Mouse (Mus musculus) neural tube, embryonic 12.5 days (tissue): Measurements from ENCODE around the gene Klrb1a. TPM values are rescaled to one million over a fixed set of nuclear protein-coding genes. Genes with fewer than 3 reads are reported as not detected.
"Not testable (repeated sequence)": the region's sequence is repeated elsewhere in the genome, so short reads cannot be mapped to it uniquely, and the experiment has no call there.

Source experiments
- ATAC-seq: fragments of 200-750 bp; cut with Nextera tagmentation; 2 replicates; pipeline ENCODE4 v1.8.0; 2017; ENCODE audit warnings: low read depth, mild to moderate bottlenecking, moderate TSS enrichment, moderate library complexity; ENCODE audit not compliant: low FRiP score
- H3K27ac ChIP-seq: fragments of 300-500 bp; sonication (generic); 2 replicates; pipeline ENCODE4 v1.5.1; 2016
- H3K27me3 ChIP-seq: fragments of 300-500 bp; sonication (generic); replicated peaks from 2 replicates; pipeline ENCODE4 v1.6.1; 2016; ENCODE audit warnings: mild to moderate bottlenecking
- H3K36me3 ChIP-seq: fragments of 300-500 bp; sonication (generic); 2 replicates; pipeline ENCODE4 v1.6.1; 2016; ENCODE audit warnings: mild to moderate bottlenecking
- H3K4me1 ChIP-seq: fragments of 300-500 bp; sonication (generic); 2 replicates; pipeline ENCODE4 v1.6.1; 2016
- H3K4me2 ChIP-seq: fragments of 300-500 bp; sonication (generic); replicated peaks from 2 replicates; pipeline ENCODE4 v1.6.1; 2016; ENCODE audit warnings: mild to moderate bottlenecking
- H3K4me3 ChIP-seq: fragments of 300-500 bp; sonication (generic); 2 replicates; pipeline ENCODE4 v1.5.1; 2016
- H3K9ac ChIP-seq: fragments of 300-500 bp; sonication (generic); 2 replicates; pipeline ENCODE4 v1.6.1; 2016; ENCODE audit warnings: mild to moderate bottlenecking
- H3K9me3 ChIP-seq: fragments of 300-500 bp; sonication (generic); 2 replicates; pipeline ENCODE4 v1.6.1; 2016; ENCODE audit warnings: mild to moderate bottlenecking
- WGBS: fragments of 180-500 bp; shearing (Covaris S2); methylation state at CpG from one replicate; pipeline ENCODE4 v1.1.7; 2016; 5-methylcytosine and 5-hydroxymethylcytosine counted together
- polyA plus RNA-seq: library from polyadenylated mRNA; unstranded; fragments of >200 nt; fragmentation: Nextera tagmentation; extraction: Ambion mirVana; gene quantifications from 2 replicates; pipeline ENCODE4 v1.2.1, GENCODE M21; 2016

Klrb1a gene
- polyA plus RNA-seq, result not detected in 2 replicates

DNA sequence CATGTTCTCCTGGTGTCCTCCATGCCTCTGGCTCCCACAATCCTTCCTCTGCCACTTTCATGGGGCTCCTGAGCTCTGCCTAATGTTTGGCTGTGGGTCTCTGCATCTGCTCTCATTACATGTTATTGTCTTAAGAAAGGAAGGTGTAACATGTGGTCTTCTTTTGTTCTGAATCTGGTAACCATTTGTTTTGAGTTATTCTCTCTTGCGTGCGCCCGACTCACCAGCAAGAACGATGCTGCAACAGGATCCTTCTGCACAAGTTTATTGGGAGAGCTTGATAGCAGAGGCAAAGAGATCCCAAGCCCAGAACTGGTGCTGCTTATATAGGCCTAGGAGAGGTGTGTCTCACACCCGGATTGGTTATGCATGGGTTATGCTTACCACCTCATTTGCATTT, at the start of gene Klrb1a:
Klrb1a (minus strand) TSS at position 101 of the 400 bp plus-strand sequence.
- not testable (repeated sequence) for H3K36me3 ChIP-seq, H3K27ac ChIP-seq, ATAC-seq, H3K4me3 ChIP-seq, H3K9ac ChIP-seq, H3K4me2 ChIP-seq, H3K27me3 ChIP-seq, H3K9me3 ChIP-seq, H3K4me1 ChIP-seq
- WGBS, result 96% methylated on average over 5 of the region's 5 CpGs

- Histone ChIP-seq H3K36me3 (no peaks in the 10 kb centered on the region), H3K4me2 (no peak overlapping the region), H3K4me3 (no peak overlapping the region), H3K27me3 (no peaks in the 10 kb centered on the region), H3K9me3 (no peaks in the 10 kb centered on the region), H3K9ac (no peak overlapping the region), H3K4me1 (no peaks in the 10 kb centered on the region), H3K27ac (no peak overlapping the region)
- ATAC-seq, result no peak
- 57% methylated on average over 4 of the region's 4 CpGs for WGBS
Observed at GRCm38 (mm10) chr6:128669936-128670335, 46.6 kb upstream of the Klrb1a start.

GRCm38 (mm10) chr6:128662206-128662605, 38.9 kb upstream of the Klrb1a start, which contains the start of gene Clec2h:
Clec2h (plus strand) TSS chr6:128662385.
- Histone ChIP-seq H3K9me3 (no peaks in the 10 kb centered on the region), H3K36me3 (no peaks in the 10 kb centered on the region), H3K4me2 (no peak within 1 kb of the TSS), H3K27ac (no peak within 1 kb of the TSS), H3K9ac (no peak within 1 kb of the TSS), H3K4me1 (no peaks in the 10 kb centered on the region), H3K27me3 (no peaks in the 10 kb centered on the region), H3K4me3 (no peak within 1 kb of the TSS)
- ATAC-seq, result no peak
- WGBS, result 16% methylated on average over 1 of the region's 1 CpGs

- Histone ChIP-seq H3K4me3 (no peak overlapping the region), H3K4me1 (no peaks in the 10 kb centered on the region), H3K9ac (no peak overlapping the region), H3K27ac (no peak overlapping the region), H3K36me3 (no peaks in the 10 kb centered on the region), H3K27me3 (no peaks in the 10 kb centered on the region), H3K4me2 (no peak overlapping the region), H3K9me3 (no peaks in the 10 kb centered on the region)
- ATAC-seq, result no peak
- 96% methylated on average over 1 of the region's 1 CpGs for WGBS
Observed at GRCm38 (mm10) chr6:128661249-128661648, 37.9 kb upstream of the Klrb1a start.

DNA sequence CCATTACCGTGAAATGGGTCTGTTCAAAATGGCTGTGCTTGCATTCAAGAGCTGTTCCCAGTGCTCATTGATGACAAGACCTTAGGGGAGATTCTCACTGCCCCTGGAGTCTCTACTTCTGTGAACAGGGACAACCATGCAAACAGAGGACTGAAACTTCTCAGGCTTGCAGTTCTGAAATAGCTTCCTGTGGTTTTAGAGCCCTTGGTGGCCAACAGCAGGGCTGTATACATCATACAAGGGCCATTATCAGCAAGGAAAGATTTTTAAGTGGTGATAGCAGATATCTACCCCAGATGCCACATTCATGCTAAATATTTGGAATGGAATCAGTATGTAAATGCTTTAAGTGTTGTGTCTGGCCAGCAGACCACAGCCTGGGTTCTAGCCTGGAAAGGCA, 29.6 kb upstream of the Klrb1a start:
- no peaks in the 10 kb centered on the region for H3K27me3 ChIP-seq
- WGBS, result 89% methylated on average over 1 of the region's 1 CpGs
- no peak overlapping the region for H3K4me3 ChIP-seq
- no peak overlapping the region for H3K27ac ChIP-seq
- H3K4me1 ChIP-seq, result no peaks in the 10 kb centered on the region
- H3K9me3 ChIP-seq, result no peaks in the 10 kb centered on the region
- no peak for ATAC-seq
- no peak overlapping the region for H3K4me2 ChIP-seq
- H3K36me3 ChIP-seq, result no peaks in the 10 kb centered on the region
- H3K9ac ChIP-seq, result no peak overlapping the region

DNA sequence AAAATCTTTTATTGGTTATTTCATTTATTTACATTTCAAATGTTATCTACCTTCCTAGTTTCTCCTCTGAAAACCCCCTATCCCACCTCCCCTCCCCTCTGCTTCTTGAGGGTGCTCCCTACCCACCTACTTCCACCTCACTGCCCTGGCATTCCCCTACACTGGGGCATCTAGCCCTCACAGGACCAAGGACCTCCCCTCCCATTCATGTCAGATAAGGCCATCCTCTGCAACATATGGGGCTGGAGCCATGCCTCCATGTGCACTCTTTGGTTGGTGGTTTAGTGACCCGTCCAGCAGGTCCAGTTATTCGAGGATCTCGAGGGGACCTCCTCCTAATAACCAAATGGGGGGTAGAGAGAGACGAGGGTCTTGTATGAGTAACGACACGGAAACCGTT, 27.5 kb upstream of the Klrb1a start:
- ATAC-seq, H3K4me2 ChIP-seq, H3K27me3 ChIP-seq, H3K4me3 ChIP-seq, H3K9me3 ChIP-seq, H3K27ac ChIP-seq, H3K9ac ChIP-seq, H3K4me1 ChIP-seq, H3K36me3 ChIP-seq: not testable (repeated sequence)
- WGBS, result 89% methylated on average over 7 of the region's 7 CpGs

DNA sequence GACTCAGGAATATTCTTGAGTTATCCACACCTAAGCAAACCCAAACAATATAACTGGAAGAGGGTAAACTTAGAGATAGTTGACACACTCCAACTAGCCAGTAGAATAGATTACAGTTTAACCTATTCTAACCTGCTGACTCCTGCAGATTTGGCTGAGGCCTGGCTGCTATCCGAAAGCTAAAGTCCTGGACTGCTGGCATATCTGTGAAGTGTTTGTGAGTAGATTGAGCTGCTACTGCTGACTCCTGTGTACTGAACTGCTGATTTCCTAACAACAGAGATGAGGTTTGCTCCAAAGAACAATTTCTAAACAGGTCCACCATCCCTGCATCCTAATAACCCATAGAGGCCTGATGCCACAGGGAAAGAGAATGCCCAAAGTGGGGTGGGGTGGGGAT, 26.9 kb upstream of the Klrb1a start:
- H3K27me3 ChIP-seq, result no peaks in the 10 kb centered on the region
- WGBS, result 92% methylated on average over 1 of the region's 1 CpGs
- H3K36me3 ChIP-seq, result no peaks in the 10 kb centered on the region
- no peak overlapping the region for H3K9ac ChIP-seq
- no peak overlapping the region for H3K4me2 ChIP-seq
- no peak for ATAC-seq
- H3K4me3 ChIP-seq, result no peak overlapping the region
- no peak overlapping the region for H3K27ac ChIP-seq
- no peaks in the 10 kb centered on the region for H3K9me3 ChIP-seq
- H3K4me1 ChIP-seq, result no peaks in the 10 kb centered on the region

DNA sequence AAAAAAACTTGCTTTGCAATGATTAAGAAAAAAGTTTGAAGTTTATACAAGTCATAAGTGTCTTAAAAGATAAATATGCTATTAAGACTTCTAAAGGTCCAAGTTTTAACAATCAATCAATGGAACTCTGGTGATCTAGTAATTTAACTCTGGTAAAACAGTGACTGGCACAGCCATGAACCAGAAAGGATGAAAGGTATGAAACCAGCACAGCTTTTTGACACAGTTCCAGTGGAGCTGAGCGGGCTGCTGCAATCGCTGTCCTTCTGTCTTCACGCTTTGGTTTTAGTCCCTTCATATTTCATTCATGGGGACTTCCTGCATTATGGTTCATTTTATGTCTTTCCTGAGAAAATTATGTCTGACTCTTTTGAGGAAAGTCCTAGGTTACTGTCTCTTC, 26.3 kb upstream of the Klrb1a start:
- H3K27me3 ChIP-seq, result no peaks in the 10 kb centered on the region
- WGBS, result 88% methylated on average over 3 of the region's 3 CpGs
- no peak for ATAC-seq
- H3K4me1 ChIP-seq, result no peaks in the 10 kb centered on the region
- no peaks in the 10 kb centered on the region for H3K36me3 ChIP-seq
- H3K9ac ChIP-seq, result no peak overlapping the region
- no peaks in the 10 kb centered on the region for H3K9me3 ChIP-seq
- no peak overlapping the region for H3K4me3 ChIP-seq
- H3K4me2 ChIP-seq, result no peak overlapping the region
- no peak overlapping the region for H3K27ac ChIP-seq

DNA sequence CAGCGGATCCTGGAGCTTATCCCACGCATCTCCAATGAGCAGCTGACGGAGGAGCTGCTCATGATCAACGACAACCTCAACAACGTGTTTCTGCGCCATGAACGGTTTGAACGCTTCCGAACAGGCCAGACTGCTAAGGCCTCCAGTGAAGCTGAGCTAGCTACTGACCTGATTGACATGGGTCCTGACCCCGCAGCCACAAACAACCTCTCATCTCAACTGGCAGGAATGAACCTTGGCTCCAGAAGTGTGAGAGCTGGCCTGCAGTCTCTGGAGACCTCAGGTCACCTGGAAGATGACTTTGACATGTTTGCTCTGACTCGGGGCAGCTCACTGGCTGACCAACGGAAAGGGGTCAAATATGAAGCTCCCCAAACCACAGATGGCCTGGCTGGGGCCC, 22.4 kb upstream of the Klrb1a start:
- H3K9ac ChIP-seq, H3K4me2 ChIP-seq, H3K4me1 ChIP-seq, H3K4me3 ChIP-seq, ATAC-seq, H3K27ac ChIP-seq, H3K27me3 ChIP-seq, H3K36me3 ChIP-seq, H3K9me3 ChIP-seq: not testable (repeated sequence)
- WGBS, result 93% methylated on average over 12 of the region's 12 CpGs

DNA sequence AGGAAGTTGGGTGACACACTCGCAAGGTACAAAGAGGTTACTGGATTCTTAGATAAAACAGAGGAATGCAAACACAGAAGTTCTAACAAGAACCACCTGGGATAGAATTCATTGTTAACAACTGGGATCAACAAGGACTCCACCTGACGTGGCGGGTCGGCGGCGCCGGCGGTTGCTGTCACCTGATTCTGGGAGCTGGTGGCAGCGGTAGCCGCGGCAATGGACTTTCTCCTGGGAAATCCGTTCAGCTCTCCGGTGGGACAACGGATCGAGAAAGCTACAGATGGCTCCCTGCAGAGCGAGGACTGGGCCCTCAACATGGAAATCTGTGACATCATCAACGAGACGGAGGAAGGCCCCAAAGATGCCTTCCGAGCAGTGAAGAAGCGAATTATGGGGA, 21.4 kb upstream of the Klrb1a start:
- H3K4me2 ChIP-seq, H3K27ac ChIP-seq, ATAC-seq: not testable (repeated sequence)

DNA sequence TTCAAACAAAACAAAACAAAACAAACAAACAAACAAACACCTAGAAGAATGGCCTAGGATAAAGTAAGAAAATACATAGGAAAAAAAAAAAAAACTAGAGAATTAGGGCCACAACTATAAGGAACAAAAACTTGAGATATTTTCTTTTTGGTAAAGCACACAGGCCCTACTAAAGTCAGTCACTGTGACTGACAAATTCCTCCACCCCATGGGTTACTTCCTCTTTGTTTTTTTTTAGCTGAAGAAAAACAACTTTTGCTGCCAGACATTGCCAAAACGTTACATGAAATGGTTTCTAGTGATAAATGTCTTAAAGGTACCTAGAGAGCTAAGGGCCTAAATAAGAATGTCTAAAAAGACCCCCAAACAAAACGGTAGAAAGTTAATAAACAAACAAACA, 20.7 kb upstream of the Klrb1a start:
- no peak overlapping the region for H3K27ac ChIP-seq
- H3K36me3 ChIP-seq, result no peaks in the 10 kb centered on the region
- H3K9me3 ChIP-seq, result no peaks in the 10 kb centered on the region
- no peak overlapping the region for H3K4me2 ChIP-seq
- WGBS, result 63% methylated on average over 2 of the region's 2 CpGs
- no peaks in the 10 kb centered on the region for H3K4me1 ChIP-seq
- no peak overlapping the region for H3K4me3 ChIP-seq
- no peak for ATAC-seq
- no peaks in the 10 kb centered on the region for H3K27me3 ChIP-seq
- H3K9ac ChIP-seq, result no peak overlapping the region

More for the DNA sequence above, 21.4 kb upstream of the Klrb1a start:
- not testable (repeated sequence) for H3K36me3 ChIP-seq, H3K4me3 ChIP-seq, H3K4me1 ChIP-seq, H3K27me3 ChIP-seq, H3K9me3 ChIP-seq, H3K9ac ChIP-seq
- 95% methylated on average over 20 of the region's 20 CpGs for WGBS

GRCm38 (mm10) chr6:128641116-128641716, 17.9 kb upstream of the Klrb1a start:
- Histone ChIP-seq H3K36me3 (no peaks in the 10 kb centered on the region), H3K27me3 (no peaks in the 10 kb centered on the region), H3K4me1 (no peaks in the 10 kb centered on the region), H3K4me2 (no peak overlapping the region), H3K27ac (no peak overlapping the region), H3K4me3 (no peak overlapping the region), H3K9ac (no peak overlapping the region), H3K9me3 (no peaks in the 10 kb centered on the region)
- 85% methylated on average over 2 of the region's 2 CpGs for WGBS
- no peak for ATAC-seq

GRCm38 (mm10) chr6:128640673-128641072, 17.3 kb upstream of the Klrb1a start:
- WGBS, result 88% methylated on average over 1 of the region's 1 CpGs
- no peak for ATAC-seq
- no peak overlapping the region for H3K9ac ChIP-seq
- H3K4me3 ChIP-seq, result no peak overlapping the region
- no peaks in the 10 kb centered on the region for H3K27me3 ChIP-seq
- H3K9me3 ChIP-seq, result no peaks in the 10 kb centered on the region
- no peak overlapping the region for H3K4me2 ChIP-seq
- no peak overlapping the region for H3K27ac ChIP-seq
- H3K36me3 ChIP-seq, result no peaks in the 10 kb centered on the region
- no peaks in the 10 kb centered on the region for H3K4me1 ChIP-seq
